Mouse (Mus musculus): ENCODE measurements around the gene Taf9.

The Taf9 gene

GRCm38 (mm10) chr13:100669291-100670022 lies 18.1 kb downstream of the Taf9 start, which contains the start of gene Ccdc125:
TSS of gene Ccdc125 (plus strand) at chr13:100669717.
- no peak for DNase-seq (ENCODE audit: low spot score in 2 of 2)

- no peak for DNase-seq (ENCODE audit: low spot score in 2 of 2)
These were observed 18.9 kb downstream of the Taf9 start for GRCm38 (mm10) chr13:100670181-100670741.

GRCm38 (mm10) chr13:100675936-100676635 lies 24.7 kb downstream of the Taf9 start:
- DNase-seq (ENCODE audit: low spot score in 2 of 2) = no peak

GRCm38 (mm10) chr13:100681615-100682014 lies 30.2 kb downstream of the Taf9 start:
- no peak for DNase-seq (ENCODE audit: low spot score in 2 of 2)

GRCm38 (mm10) chr13:100682837-100683236 lies 31.5 kb downstream of the Taf9 start:
- no peak for DNase-seq (ENCODE audit: low spot score in 2 of 2)

GRCm38 (mm10) chr13:100684355-100684754 lies 33.0 kb downstream of the Taf9 start:
- DNase-seq (ENCODE audit: low spot score in 2 of 2) = no peak

- DNase-seq (ENCODE audit: low spot score in 2 of 2) = no peak
These were observed 36.1 kb downstream of the Taf9 start for GRCm38 (mm10) chr13:100687513-100687912.

GRCm38 (mm10) chr13:100697541-100697940 lies 46.2 kb downstream of the Taf9 start:
- no peak for DNase-seq (ENCODE audit: low spot score in 2 of 2)

- DNase-seq (ENCODE audit: low spot score in 2 of 2) = no peak
These were observed 47.5 kb downstream of the Taf9 start for GRCm38 (mm10) chr13:100698866-100699265.

- no peak for DNase-seq (ENCODE audit: low spot score in 2 of 2)
These were observed 52.1 kb downstream of the Taf9 start for GRCm38 (mm10) chr13:100703468-100703867.

Data from frontal cortex, postnatal 10 days (tissue).